Mouse (Mus musculus): Measurements from ENCODE around the gene Josd1.

The Josd1 gene

GRCm38 (mm10) chr15:79692334-79692733 lies 4.6 kb upstream of the Josd1 start:
- WGBS, result 77% methylated on average over 5 of the region's 5 CpGs

GRCm38 (mm10) chr15:79691023-79691508 lies 3.3 kb upstream of the Josd1 start:
- WGBS, result under 1% methylated on average over 53 of the region's 53 CpGs

- WGBS, result under 1% methylated on average over 45 of the region's 45 CpGs
These were observed 2.8 kb upstream of the Josd1 start, which contains the start of gene Gtpbp1 for GRCm38 (mm10) chr15:79690426-79691022. Gene Gtpbp1, plus strand, starts transcription at chr15:79690845.

GRCm38 (mm10) chr15:79689662-79690425 lies 2.1 kb upstream of the Josd1 start:
- 12% methylated on average over 24 of the region's 24 CpGs for WGBS

- WGBS, result 5% methylated on average over 8 of the region's 8 CpGs
These were observed 693 bp upstream of the Josd1 start for GRCm38 (mm10) chr15:79688268-79688956.

GRCm38 (mm10) chr15:79687175-79687574 lies 544 bp downstream of the Josd1 start:
- under 1% methylated on average over 33 of the region's 33 CpGs for whole genome bisulfite sequencing

- 10% methylated on average over 15 of the region's 15 CpGs for WGBS
These were observed 1.5 kb downstream of the Josd1 start for GRCm38 (mm10) chr15:79686046-79686869.

- 18% methylated on average over 6 of the region's 6 CpGs for WGBS
These were observed 2.5 kb downstream of the Josd1 start for GRCm38 (mm10) chr15:79685141-79685641.

GRCm38 (mm10) chr15:79684616-79685015 lies 3.1 kb downstream of the Josd1 start:
- WGBS, result 30% methylated on average over 6 of the region's 6 CpGs

- WGBS, result 42% methylated on average over 19 of the region's 19 CpGs
These were observed 3.8 kb downstream of the Josd1 start for GRCm38 (mm10) chr15:79683707-79684465.

- 55% methylated on average over 6 of the region's 6 CpGs for WGBS
These were observed 4.6 kb downstream of the Josd1 start for GRCm38 (mm10) chr15:79683146-79683545.

GRCm38 (mm10) chr15:79681973-79682372 lies 5.7 kb downstream of the Josd1 start:
- 85% methylated on average over 4 of the region's 4 CpGs for WGBS

GRCm38 (mm10) chr15:79677936-79678335 lies 9.8 kb downstream of the Josd1 start:
- WGBS, result 76% methylated on average over 2 of the region's 2 CpGs

- 63% methylated on average over 11 of the region's 11 CpGs for WGBS
These were observed 15.8 kb downstream of the Josd1 start for GRCm38 (mm10) chr15:79671828-79672348.

GRCm38 (mm10) chr15:79670972-79671299 lies 16.8 kb downstream of the Josd1 start:
- under 1% methylated on average over 37 of the region's 37 CpGs for WGBS

GRCm38 (mm10) chr15:79670249-79670971 lies 17.3 kb downstream of the Josd1 start, which contains the start of gene Tomm22:
Gene Tomm22, plus strand, starts transcription at chr15:79670861.
- WGBS, result 13% methylated on average over 33 of the region's 33 CpGs

GRCm38 (mm10) chr15:79669195-79669594 lies 18.5 kb downstream of the Josd1 start:
- 62% methylated on average over 10 of the region's 10 CpGs for WGBS

GRCm38 (mm10) chr15:79664666-79665065 lies 23.1 kb downstream of the Josd1 start:
- 59% methylated on average over 8 of the region's 8 CpGs for WGBS

- 77% methylated on average over 4 of the region's 4 CpGs for WGBS
These were observed 25.9 kb downstream of the Josd1 start for GRCm38 (mm10) chr15:79661852-79662251.
